Mouse (Mus musculus): ENCODE measurements around the gene Fgfr2. TPM values are rescaled to one million over a fixed set of nuclear protein-coding genes. Genes with fewer than 3 reads are reported as not detected.

Gene Fgfr2
- polyA plus RNA-seq, 1 experiment from 2014 or later = 24.1 TPM

- 66% methylated on average over 6 of the region's 6 CpGs for WGBS
- H3K9me3 ChIP-seq (ENCODE audit: control insufficient read depth, low read length) = no peaks in the 10 kb centered on the region
- H3K9ac ChIP-seq (ENCODE audit: low read depth, low read length) = no peak overlapping the region
- no peak overlapping the region for H3K4me2 ChIP-seq (ENCODE audit: low read length)
- no peak overlapping the region for H3K4me3 ChIP-seq (ENCODE audit: low read length)
- no peaks in the 10 kb centered on the region for H3K36me3 ChIP-seq (ENCODE audit: control insufficient read depth, insufficient read depth, low read length)
- no peak for ATAC-seq
- no peak overlapping the region for H3K27ac ChIP-seq (ENCODE audit: low read depth, low read length)
- no peaks in the 10 kb centered on the region; the same call in 1 of the 2 replicates for H3K27me3 ChIP-seq (replicated peaks; ENCODE audit: control insufficient read depth, insufficient read depth, low read length)
- peaks cover 3% of the 10 kb centered on the region; the same call in 1 of the 2 replicates for H3K4me1 ChIP-seq (ENCODE audit: control insufficient read depth, insufficient read depth, low read depth, low read length)
These were observed 2832.0 kb downstream of the Fgfr2 start for GRCm38 (mm10) chr7:130291179-130291578.

DNA sequence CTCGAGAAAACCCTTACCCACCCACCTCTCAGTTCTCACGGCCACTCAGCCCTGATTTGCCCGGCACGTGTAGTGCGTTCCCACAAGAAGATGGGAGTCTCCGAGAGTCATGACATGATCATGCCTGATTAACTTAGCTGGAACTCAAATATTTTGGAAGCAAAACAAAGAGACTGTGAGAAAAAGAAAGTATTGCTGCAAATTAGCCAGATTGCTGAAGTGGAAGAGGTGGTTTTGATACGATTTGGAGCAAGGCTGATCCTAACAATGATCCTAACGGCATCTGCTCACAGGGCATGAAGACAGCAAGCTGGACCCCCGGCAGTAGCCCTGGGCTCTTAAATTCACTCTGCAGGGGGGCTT lies 2833.7 kb downstream of the Fgfr2 start:
- Histone ChIP-seq H3K27me3 (replicated peaks; ENCODE audit: control insufficient read depth, insufficient read depth, low read length) (no peaks in the 10 kb centered on the region; the same call in 1 of the 2 replicates), H3K27ac (ENCODE audit: low read depth, low read length) (no peak overlapping the region), H3K9me3 (ENCODE audit: control insufficient read depth, low read length) (no peaks in the 10 kb centered on the region), H3K4me3 (ENCODE audit: low read length) (no peak overlapping the region), H3K9ac (ENCODE audit: low read depth, low read length) (peak overlapping the region; percentile 3; the same call in 1 of the 2 replicates), H3K4me2 (ENCODE audit: low read length) (peak overlapping the region; percentile 6), H3K4me1 (ENCODE audit: control insufficient read depth, insufficient read depth, low read depth, low read length) (peaks cover 3% of the 10 kb centered on the region; the same call in 1 of the 2 replicates), H3K36me3 (ENCODE audit: control insufficient read depth, insufficient read depth, low read length) (no peaks in the 10 kb centered on the region)
- WGBS = 24% methylated on average over 9 of the region's 9 CpGs
- no peak for ATAC-seq

DNA sequence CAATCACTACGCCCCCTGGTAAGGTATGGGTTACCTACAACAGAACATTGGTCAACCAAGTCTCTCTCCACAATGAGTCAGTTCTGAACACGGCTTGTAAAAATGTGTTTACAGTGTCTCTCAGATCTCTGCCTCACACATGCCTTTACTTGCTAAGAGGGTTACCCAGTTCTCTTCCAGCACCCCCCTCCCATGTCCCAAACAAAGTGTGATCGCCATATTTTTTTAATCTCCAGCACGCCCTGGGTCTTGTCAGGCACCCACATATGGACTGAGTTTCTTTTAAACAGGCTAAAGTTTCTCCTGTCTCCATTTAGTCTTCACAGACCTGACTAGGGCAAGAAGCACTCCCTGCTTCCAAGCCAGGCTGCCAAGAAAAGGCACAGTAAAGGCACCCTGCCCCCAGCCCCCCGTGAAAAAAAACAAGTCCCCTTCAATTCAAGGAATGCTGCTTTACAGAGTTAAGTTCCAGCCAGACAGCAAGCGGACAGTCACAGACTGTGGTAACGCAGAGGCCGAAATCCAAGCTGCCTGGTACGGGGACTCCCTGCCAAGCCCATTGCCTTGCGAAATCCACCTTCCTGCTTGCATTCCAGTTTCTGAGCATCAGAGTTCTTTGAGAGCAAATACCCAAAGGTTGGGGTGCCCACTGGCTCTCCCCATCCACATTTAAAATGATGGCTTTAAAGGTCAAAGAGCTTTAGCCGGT lies 2834.3 kb downstream of the Fgfr2 start:
- Histone ChIP-seq H3K36me3 (ENCODE audit: control insufficient read depth, insufficient read depth, low read length) (no peaks in the 10 kb centered on the region), H3K9ac (ENCODE audit: low read depth, low read length) (no peak overlapping the region), H3K4me2 (ENCODE audit: low read length) (peak overlapping the region; percentile 6), H3K27me3 (replicated peaks; ENCODE audit: control insufficient read depth, insufficient read depth, low read length) (no peaks in the 10 kb centered on the region; the same call in 1 of the 2 replicates), H3K4me3 (ENCODE audit: low read length) (no peak overlapping the region), H3K4me1 (ENCODE audit: control insufficient read depth, insufficient read depth, low read depth, low read length) (peaks cover 3% of the 10 kb centered on the region; the same call in 1 of the 2 replicates), H3K27ac (ENCODE audit: low read depth, low read length) (no peak overlapping the region), H3K9me3 (ENCODE audit: control insufficient read depth, low read length) (no peaks in the 10 kb centered on the region)
- 0 out of 2 replicates have a peak, but pooled peaks have one; percentile 14 for ATAC-seq
- WGBS = 41% methylated on average over 11 of the region's 11 CpGs

GRCm38 (mm10) chr7:130288248-130288647 lies 2834.9 kb downstream of the Fgfr2 start:
- Histone ChIP-seq H3K36me3 (ENCODE audit: control insufficient read depth, insufficient read depth, low read length) (no peaks in the 10 kb centered on the region), H3K27me3 (replicated peaks; ENCODE audit: control insufficient read depth, insufficient read depth, low read length) (no peaks in the 10 kb centered on the region; the same call in 1 of the 2 replicates), H3K27ac (ENCODE audit: low read depth, low read length) (no peak overlapping the region), H3K4me1 (ENCODE audit: control insufficient read depth, insufficient read depth, low read depth, low read length) (peaks cover 3% of the 10 kb centered on the region), H3K9me3 (ENCODE audit: control insufficient read depth, low read length) (no peaks in the 10 kb centered on the region), H3K9ac (ENCODE audit: low read depth, low read length) (no peak overlapping the region), H3K4me3 (ENCODE audit: low read length) (no peak overlapping the region), H3K4me2 (ENCODE audit: low read length) (no peak overlapping the region)
- ATAC-seq = no peak
- 72% methylated on average over 7 of the region's 7 CpGs for WGBS

DNA sequence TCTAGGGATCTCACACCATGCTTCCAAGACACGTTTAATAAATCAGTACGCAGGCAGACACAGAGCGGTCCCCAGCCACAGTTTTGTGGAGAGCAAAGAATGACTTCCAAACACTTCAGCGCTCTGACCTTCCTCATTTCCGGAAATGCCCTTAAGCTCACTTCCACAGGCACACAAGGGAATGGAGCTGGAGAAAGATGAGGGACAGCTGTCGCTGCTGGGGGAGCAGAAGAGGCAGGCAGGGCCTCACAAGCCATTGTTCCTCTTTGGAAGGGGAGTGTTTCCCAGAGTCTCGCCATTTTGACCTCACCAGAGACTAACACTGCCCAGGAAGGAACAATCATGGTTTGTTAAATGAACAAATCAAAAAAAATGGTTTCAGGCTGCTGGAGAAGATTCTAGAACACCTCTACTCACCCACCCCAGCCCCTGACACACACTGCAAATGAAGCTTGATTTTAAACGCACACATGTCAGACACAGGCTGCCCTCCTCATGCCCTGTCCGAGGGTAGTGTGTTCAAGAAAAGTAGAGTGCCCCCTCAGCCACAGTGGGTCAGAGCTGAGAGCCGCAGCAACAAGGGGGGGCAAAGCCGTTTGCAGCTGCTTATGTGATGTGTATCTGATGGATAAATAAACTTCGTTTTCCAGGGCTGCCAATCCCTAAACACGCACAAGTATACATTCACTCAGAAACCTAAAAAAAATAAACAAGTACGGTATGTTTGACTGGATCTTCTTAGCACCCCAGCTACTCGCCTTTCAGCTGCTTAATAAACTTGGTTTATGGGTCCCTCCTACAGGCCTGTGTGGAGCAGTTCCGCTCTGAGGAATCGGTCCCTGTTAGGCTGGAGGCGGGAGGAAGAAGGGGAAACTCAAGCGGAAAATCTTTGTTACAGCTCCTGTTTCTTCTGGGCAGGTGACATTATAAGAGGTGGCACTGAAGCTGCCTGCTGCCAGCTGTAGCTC lies 2844.1 kb downstream of the Fgfr2 start:
- H3K9me3 ChIP-seq (ENCODE audit: control insufficient read depth, low read length) = no peaks in the 10 kb centered on the region
- H3K36me3 ChIP-seq (ENCODE audit: control insufficient read depth, insufficient read depth, low read length) = no peaks in the 10 kb centered on the region
- H3K27me3 ChIP-seq (replicated peaks; ENCODE audit: control insufficient read depth, insufficient read depth, low read length) = no peaks in the 10 kb centered on the region
- ATAC-seq = no peak
- peaks cover 3% of the 10 kb centered on the region for H3K4me1 ChIP-seq (ENCODE audit: control insufficient read depth, insufficient read depth, low read depth, low read length)
- 44% methylated on average over 19 of the region's 19 CpGs for WGBS
- H3K4me3 ChIP-seq (ENCODE audit: low read length) = no peak overlapping the region
- no peak overlapping the region for H3K9ac ChIP-seq (ENCODE audit: low read depth, low read length)
- H3K27ac ChIP-seq (ENCODE audit: low read depth, low read length) = no peak overlapping the region
- no peak overlapping the region for H3K4me2 ChIP-seq (ENCODE audit: low read length)

- Histone ChIP-seq H3K27me3 (replicated peaks; ENCODE audit: control insufficient read depth, insufficient read depth, low read length) (no peaks in the 10 kb centered on the region), H3K4me1 (ENCODE audit: control insufficient read depth, insufficient read depth, low read depth, low read length) (peaks cover 3% of the 10 kb centered on the region), H3K36me3 (ENCODE audit: control insufficient read depth, insufficient read depth, low read length) (no peaks in the 10 kb centered on the region), H3K27ac (ENCODE audit: low read depth, low read length) (no peak overlapping the region), H3K9ac (ENCODE audit: low read depth, low read length) (no peak overlapping the region), H3K4me2 (ENCODE audit: low read length) (no peak overlapping the region), H3K9me3 (ENCODE audit: control insufficient read depth, low read length) (no peaks in the 10 kb centered on the region), H3K4me3 (ENCODE audit: low read length) (no peak overlapping the region)
- no peak for ATAC-seq
- 39% methylated on average over 11 of the region's 11 CpGs for WGBS
These were observed 2845.0 kb downstream of the Fgfr2 start for GRCm38 (mm10) chr7:130278000-130278737.

- no peak overlapping the region for H3K4me3 ChIP-seq (ENCODE audit: low read length)
- H3K27me3 ChIP-seq (replicated peaks; ENCODE audit: control insufficient read depth, insufficient read depth, low read length) = no peaks in the 10 kb centered on the region; the same call in 1 of the 2 replicates
- H3K36me3 ChIP-seq (ENCODE audit: control insufficient read depth, insufficient read depth, low read length) = no peaks in the 10 kb centered on the region
- WGBS = 12% methylated on average over 16 of the region's 16 CpGs
- H3K27ac ChIP-seq (ENCODE audit: low read depth, low read length) = no peak overlapping the region
- H3K4me1 ChIP-seq (ENCODE audit: control insufficient read depth, insufficient read depth, low read depth, low read length) = peaks cover 2% of the 10 kb centered on the region; the same call in 1 of the 2 replicates
- no peak overlapping the region for H3K4me2 ChIP-seq (ENCODE audit: low read length)
- H3K9ac ChIP-seq (ENCODE audit: low read depth, low read length) = no peak overlapping the region
- peak; percentile 52 for ATAC-seq
- no peaks in the 10 kb centered on the region for H3K9me3 ChIP-seq (ENCODE audit: control insufficient read depth, low read length)
These were observed 2849.9 kb downstream of the Fgfr2 start for GRCm38 (mm10) chr7:130273265-130273664.

DNA sequence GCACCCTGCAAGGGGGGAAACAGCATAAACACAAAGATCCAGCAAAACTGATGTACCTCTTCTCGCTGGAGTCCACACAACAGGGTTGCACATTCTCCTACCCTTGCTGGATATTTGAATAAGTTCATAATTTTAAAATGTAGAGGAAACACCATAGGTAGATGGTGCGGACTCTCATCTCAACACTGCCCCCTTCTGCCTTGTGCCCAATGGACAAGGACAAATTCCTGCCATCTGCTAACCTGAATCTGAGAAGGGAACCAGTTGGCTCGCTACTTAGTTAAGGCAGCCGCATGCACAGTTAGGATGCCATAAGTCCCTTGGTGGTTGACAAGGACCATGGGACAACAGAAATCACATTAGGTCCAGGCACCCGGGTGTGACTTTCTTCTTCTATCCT lies 2852.3 kb downstream of the Fgfr2 start:
- Histone ChIP-seq H3K27me3 (replicated peaks; ENCODE audit: control insufficient read depth, insufficient read depth, low read length) (no peaks in the 10 kb centered on the region; the same call in 1 of the 2 replicates), H3K27ac (ENCODE audit: low read depth, low read length) (no peak overlapping the region), H3K4me3 (ENCODE audit: low read length) (no peak overlapping the region), H3K4me1 (ENCODE audit: control insufficient read depth, insufficient read depth, low read depth, low read length) (peaks cover 2% of the 10 kb centered on the region; the same call in 1 of the 2 replicates), H3K9ac (ENCODE audit: low read depth, low read length) (no peak overlapping the region), H3K9me3 (ENCODE audit: control insufficient read depth, low read length) (no peaks in the 10 kb centered on the region), H3K36me3 (ENCODE audit: control insufficient read depth, insufficient read depth, low read length) (no peaks in the 10 kb centered on the region), H3K4me2 (ENCODE audit: low read length) (no peak overlapping the region)
- ATAC-seq = no peak
- WGBS = 84% methylated on average over 5 of the region's 5 CpGs
